Mouse (Mus musculus): ENCODE measurements around the gene Mt1.
A peak's percentile ranks its signal among the peaks of the same experiment; 100 is the strongest.

The Mt1 gene

GRCm38 (mm10) chr8:94172809-94173732 lies 5.8 kb upstream of the Mt1 start:
- DNase-seq (ENCODE audit: extremely low spot score, low spot score), result peak; percentile 70

- DNase-seq (ENCODE audit: extremely low spot score, low spot score), result no peak
Measured at GRCm38 (mm10) chr8:94173848-94174403, 5.0 kb upstream of the Mt1 start.

DNA sequence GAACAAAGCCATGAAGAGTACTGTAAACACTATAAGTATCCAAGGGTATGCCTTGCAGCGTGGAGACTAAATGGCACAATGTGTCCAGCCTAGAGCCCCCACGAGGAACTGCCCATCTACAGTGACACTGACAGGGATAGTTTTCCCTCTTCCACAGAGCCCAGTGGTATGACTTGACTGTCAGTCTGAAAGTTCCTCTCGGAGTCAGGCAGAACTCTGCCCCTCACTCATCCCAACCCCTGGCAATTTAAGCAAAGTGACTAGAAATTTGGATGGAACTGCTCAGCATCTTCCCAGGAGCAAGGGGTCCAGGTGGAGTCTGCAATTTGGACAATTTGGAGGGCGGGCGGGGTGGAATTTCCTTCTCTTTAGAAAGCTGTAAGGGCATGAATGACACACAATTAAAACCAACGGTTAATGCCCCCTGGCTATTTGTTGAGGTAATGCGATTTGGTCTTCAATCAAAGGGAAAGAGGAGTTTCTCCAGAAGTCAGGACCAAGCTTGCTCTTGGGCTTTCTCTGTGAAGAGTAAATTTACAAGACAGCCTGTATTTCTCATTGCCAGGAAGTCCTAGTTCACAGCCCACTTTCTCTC lies 4.2 kb upstream of the Mt1 start:
- no peak for DNase-seq (ENCODE audit: extremely low spot score, low spot score)

- peak; percentile 9 for DNase-seq (ENCODE audit: extremely low spot score, low spot score)
Measured at GRCm38 (mm10) chr8:94177716-94178390, 1.0 kb upstream of the Mt1 start.

DNA sequence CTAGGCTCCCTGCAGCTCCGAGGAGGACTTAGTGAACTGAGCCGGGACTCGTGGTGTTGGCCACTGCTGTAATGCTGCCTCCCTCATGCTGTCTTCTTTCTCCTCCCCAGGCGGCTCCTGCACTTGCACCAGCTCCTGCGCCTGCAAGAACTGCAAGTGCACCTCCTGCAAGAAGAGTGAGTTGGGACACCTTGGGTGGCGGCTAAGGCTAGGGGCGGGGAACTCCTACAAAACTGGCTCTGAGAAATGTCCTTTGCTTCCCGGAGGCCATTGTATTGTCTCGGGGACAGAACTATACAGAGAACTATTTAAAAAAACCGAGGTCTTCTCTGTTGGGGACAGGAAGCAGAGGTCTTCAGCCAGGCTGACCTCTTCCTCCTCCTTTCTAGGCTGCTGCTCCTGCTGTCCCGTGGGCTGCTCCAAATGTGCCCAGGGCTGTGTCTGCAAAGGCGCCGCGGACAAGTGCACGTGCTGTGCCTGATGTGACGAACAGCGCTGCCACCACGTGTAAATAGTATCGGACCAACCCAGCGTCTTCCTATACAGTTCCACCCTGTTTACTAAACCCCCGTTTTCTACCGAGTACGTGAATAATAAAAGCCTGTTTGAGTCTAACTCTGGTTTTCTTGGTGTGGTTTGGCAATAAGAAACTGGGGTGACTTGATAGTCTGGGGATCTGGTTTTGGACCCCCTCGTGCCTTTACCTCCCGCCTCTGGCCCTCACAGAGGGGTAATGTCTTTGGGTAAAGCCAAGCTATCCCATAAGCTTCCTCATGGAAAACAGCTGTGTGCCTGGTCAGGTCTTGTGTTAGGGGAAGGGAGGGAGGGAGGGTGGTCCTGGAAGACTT lies 1.1 kb downstream of the Mt1 start:
- peak; percentile 66 for DNase-seq (ENCODE audit: extremely low spot score, low spot score)

GRCm38 (mm10) chr8:94180561-94180908 lies 1.7 kb downstream of the Mt1 start:
- DNase-seq (ENCODE audit: extremely low spot score, low spot score), result no peak

GRCm38 (mm10) chr8:94182055-94182929 lies 3.4 kb downstream of the Mt1 start:
- peak; percentile 16 for DNase-seq (ENCODE audit: extremely low spot score, low spot score)

GRCm38 (mm10) chr8:94183117-94183516 lies 4.2 kb downstream of the Mt1 start:
- DNase-seq (ENCODE audit: extremely low spot score, low spot score), result peak; percentile 65

- peak; percentile 13 for DNase-seq (ENCODE audit: extremely low spot score, low spot score)
Measured at GRCm38 (mm10) chr8:94184357-94184843, 5.5 kb downstream of the Mt1 start.

- no peak for DNase-seq (ENCODE audit: extremely low spot score, low spot score)
Measured at GRCm38 (mm10) chr8:94185791-94186190, 6.9 kb downstream of the Mt1 start.

DNA sequence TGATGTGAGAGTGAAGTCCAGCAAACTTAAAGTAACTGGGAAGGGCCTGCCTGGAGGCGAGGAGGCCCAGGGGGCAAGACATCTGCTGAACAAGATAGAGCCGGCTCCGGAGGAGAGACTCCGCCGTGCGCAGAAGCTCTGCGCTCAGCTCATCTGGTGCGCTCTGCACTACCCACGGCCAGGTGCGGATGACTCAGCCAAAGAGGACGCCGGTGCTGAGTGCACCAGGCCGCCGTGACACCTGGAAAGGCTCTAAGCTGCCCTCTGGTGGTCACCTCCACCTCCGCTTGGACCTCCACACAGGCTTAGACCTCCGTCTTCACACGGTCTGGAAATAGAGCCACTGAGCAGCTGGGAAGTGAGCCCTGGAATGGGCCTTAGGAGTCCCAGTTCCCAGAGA lies 7.7 kb downstream of the Mt1 start:
- peak; percentile 73 for DNase-seq (ENCODE audit: extremely low spot score, low spot score)

DNA sequence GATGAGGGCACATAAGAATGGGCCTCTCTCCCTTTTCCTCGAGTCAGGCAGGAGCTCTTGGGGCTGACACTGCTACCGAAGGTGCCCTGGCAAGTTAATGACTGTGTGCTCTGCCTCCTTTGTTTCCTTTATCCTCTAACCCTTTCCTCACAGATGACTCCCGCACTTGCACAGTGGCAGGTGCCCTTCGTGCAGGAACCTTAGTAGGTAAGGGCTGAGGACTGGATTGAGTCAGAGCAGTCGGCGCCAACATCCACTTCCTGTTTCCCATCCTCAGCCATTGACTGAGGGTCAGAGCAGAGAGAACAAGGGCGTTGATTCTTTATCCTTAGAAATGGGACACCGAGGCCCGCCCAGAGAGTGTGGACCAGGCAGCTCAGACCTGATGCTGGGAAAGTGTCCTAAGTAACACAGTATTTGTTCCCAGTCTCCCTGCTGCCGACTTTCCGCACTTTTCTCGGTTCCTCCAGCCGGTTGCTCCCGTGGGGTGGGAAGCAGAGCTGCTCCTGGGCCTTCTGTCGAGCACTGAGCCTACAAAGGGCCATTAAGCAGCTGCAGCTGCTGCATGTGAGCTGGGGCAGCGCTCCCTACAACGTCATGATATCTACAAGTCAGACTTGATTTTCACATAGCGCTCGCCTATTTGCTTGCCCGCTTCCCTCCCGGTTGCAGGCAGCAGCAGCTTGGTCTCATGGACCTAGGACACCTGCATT lies 8.6 kb downstream of the Mt1 start:
- DNase-seq (ENCODE audit: extremely low spot score, low spot score), result peak; percentile 39

GRCm38 (mm10) chr8:94189275-94190031 lies 10.6 kb downstream of the Mt1 start:
- no peak for DNase-seq (ENCODE audit: extremely low spot score, low spot score)

DNA sequence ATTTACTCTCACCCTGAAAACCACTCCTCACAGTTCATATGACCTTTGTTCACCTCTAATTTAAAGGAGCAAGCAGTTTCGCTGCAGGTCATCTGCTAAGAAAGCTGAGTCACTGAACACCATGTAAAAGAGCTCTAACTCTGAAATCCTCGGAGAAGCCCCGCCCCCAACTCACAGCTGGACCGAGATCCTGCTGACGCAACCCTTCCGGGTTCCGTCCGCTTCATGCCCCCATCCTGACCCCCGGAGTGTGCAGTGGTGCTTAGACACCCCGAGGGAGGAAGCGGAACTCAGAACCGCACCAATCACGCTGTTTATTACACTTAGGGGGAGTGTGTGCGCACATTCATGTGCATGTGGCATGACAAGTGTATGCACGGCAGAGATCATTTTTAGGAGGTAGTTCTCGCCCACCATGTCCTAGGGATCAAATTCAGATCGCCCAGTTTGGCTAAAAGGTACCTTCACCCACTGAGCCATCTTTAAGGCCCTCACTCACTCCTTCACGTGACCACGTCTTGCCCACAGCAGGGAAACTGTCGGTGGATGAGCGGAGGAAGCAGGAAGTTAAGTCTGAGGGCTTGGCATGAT lies 12.3 kb downstream of the Mt1 start:
- peak; percentile 36 for DNase-seq (ENCODE audit: extremely low spot score, low spot score)

- DNase-seq (ENCODE audit: extremely low spot score, low spot score), result no peak
Measured at GRCm38 (mm10) chr8:94192926-94193325, 14.0 kb downstream of the Mt1 start.

- DNase-seq (ENCODE audit: extremely low spot score, low spot score), result no peak
Measured at GRCm38 (mm10) chr8:94194591-94195223, 15.8 kb downstream of the Mt1 start.

- DNase-seq (ENCODE audit: extremely low spot score, low spot score), result peak; percentile 74
Measured at GRCm38 (mm10) chr8:94199202-94199869, 20.5 kb downstream of the Mt1 start.

Measured in neural tube, embryonic 10.5 days (tissue).